22 mouse cellular contexts compared by ENCODE assay signal in the genomic region with DNA sequence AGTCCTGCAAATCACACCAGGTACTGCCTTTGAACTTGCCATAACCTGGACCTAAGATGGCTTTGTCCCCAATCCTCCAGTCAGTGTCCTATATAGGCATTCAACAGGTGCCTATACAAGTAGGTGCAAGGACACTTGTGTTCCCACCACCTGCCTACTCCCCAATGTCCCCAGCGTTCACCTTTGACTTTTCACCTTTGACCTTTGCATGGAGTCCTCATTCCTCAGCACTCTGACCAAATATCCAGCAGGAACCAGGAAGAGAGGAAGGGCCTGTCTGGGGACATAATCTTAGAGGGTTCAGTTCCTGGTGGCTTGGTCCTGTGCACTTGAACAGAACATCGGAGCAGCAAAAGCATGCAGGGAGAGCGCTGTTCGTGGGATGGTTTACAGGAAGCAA.
A peak's percentile ranks its signal among the peaks of the same experiment; 100 is the strongest.
DNase-seq lines count a peak whose midpoint lies in the region; TF ChIP-seq lines count a peak whose summit lies in the region.
"Had no signal": no experiment of that assay in that cellular context is flagged by ENCODE, and none has a peak within 500 bp of the region (broad histone marks: within the 10 kb centered on the region; RNA-seq: fewer than 3 reads in every experiment).

No protein-coding gene starts in this region.

- TF ChIP-seq POLR2A in kidney, adult 2 months (IDR thresholded peaks at IDR 0.05; ENCODE audit: low read depth, low read length): no peak

- H3K4me1 ChIP-seq in kidney, adult 2 months (ENCODE audit: control insufficient read depth, insufficient read depth, low read length): no peaks in the 10 kb centered on the region
- H3K4me1 ChIP-seq: embryonic facial prominence, embryonic 13.5 days; embryonic facial prominence, embryonic 15.5 days had no signal

- WGBS in kidney, adult 2 months: 93% methylated on average over 4 of the region's 4 CpGs

- H3K4me3 ChIP-seq in kidney, adult 2 months (ENCODE audit: insufficient read depth, low read depth, low read length): no peak overlapping the region
- H3K4me3 ChIP-seq: embryonic facial prominence, embryonic 13.5 days; embryonic facial prominence, embryonic 15.5 days; erythroblast, embryonic 14.5 days; forebrain, embryonic 10.5 days; forebrain, embryonic 12.5 days had no signal

- TF ChIP-seq CTCF in kidney, adult 2 months (conservative IDR thresholded peaks at IDR 0.05; ENCODE audit: insufficient read depth, insufficient read length, low read depth, low read length): no peak

- DNase-seq in kidney, adult 2 months: peak; percentile 10
- no peak for DNase-seq in kidney, adult 18-20 months
- peak; percentile 51 for DNase-seq in ES-CJ7 (ENCODE audit: low read depth, low spot score)
- DNase-seq in ZHBTc4 (ENCODE audit: low read depth, low spot score): peak; percentile 51
- DNase-seq in urinary bladder, postnatal 25 days (ENCODE audit: low spot score): no peak
- DNase-seq in gastrocnemius, adult 8-10 months (ENCODE audit: low spot score in 2 of 2): no peak
- DNase-seq: adrenal gland, adult 2 months; adrenal gland, postnatal 10 days; adrenal gland, postnatal 25 days; B cell, adult 2 months; cerebellum, adult 11 months; cerebellum, adult 18-20 months; cerebellum, adult 8-10 months; cerebellum, adult 9-11 months; cerebellum, postnatal 14 days; cerebellum, postnatal 36 days; embryo, embryonic 11 days had no signal

- no peaks in the 10 kb centered on the region for H3K27me3 ChIP-seq in kidney, adult 2 months (replicated peaks; ENCODE audit: control insufficient read depth, insufficient read depth, low read length)
- H3K27me3 ChIP-seq: embryonic facial prominence, embryonic 13.5 days; embryonic facial prominence, embryonic 15.5 days; forebrain, embryonic 12.5 days had no signal

- no peak overlapping the region for H3K27ac ChIP-seq in kidney, adult 2 months (ENCODE audit: insufficient read depth, low read depth, low read length)
- H3K27ac ChIP-seq: embryonic facial prominence, embryonic 13.5 days; embryonic facial prominence, embryonic 15.5 days; forebrain, embryonic 10.5 days; forebrain, embryonic 12.5 days had no signal

- H3K36me3 ChIP-seq in kidney, adult 2 months (ENCODE audit: control insufficient read depth, insufficient read depth, low read length): no peaks in the 10 kb centered on the region
- H3K36me3 ChIP-seq: embryonic facial prominence, embryonic 13.5 days; embryonic facial prominence, embryonic 15.5 days; forebrain, embryonic 10.5 days; forebrain, embryonic 12.5 days had no signal

Comparison
In these comparisons a context has a peak if more than half of its experiments do, and no peak if none do; other contexts are left out.
1. DNase-seq: peak in kidney, adult 2 months (single experiment), ES-CJ7 (single experiment) and ZHBTc4 (single experiment); none in kidney, adult 18-20 months (single experiment), urinary bladder, postnatal 25 days (single experiment) and gastrocnemius, adult 8-10 months (0 of 2).